In genomic region chr7:111134496-111134895, GRCm38 (mm10) we compare ENCODE assay signal across 21 mouse cellular contexts. TPM values are rescaled to one million over a fixed set of nuclear protein-coding genes. Genes with fewer than 3 reads are reported as not detected.
DNase-seq lines count a peak whose midpoint lies in the region; ATAC-seq lines count a peak whose summit lies in the region.
"Had no signal": no experiment of that assay in that cellular context is flagged by ENCODE, and none has a peak within 500 bp of the region (broad histone marks: within the 10 kb centered on the region; RNA-seq: fewer than 3 reads in every experiment).

No protein-coding gene starts in this region.

- H3K27ac ChIP-seq in midbrain, embryonic 11.5 days (ENCODE audit: low read depth, low read length), result no peak overlapping the region
- no peak overlapping the region for H3K27ac ChIP-seq in midbrain, embryonic 14.5 days (replicated peaks; ENCODE audit: low read depth, low read length)
- H3K27ac ChIP-seq in brown adipose tissue, adult 24 weeks (replicated peaks; ENCODE audit: low read depth, low read length), result peak overlapping the region; percentile 69; the same call in 1 of the 2 replicates

- no peak for ATAC-seq in midbrain, embryonic 11.5 days (ENCODE audit: low FRiP score)
- no peak for ATAC-seq in midbrain, embryonic 14.5 days (ENCODE audit: low FRiP score, low TSS enrichment)
- ATAC-seq: activated CD4-positive, CD25-positive, alpha-beta regulatory T cell, adult 4 months; CD4-positive, CD25-positive, alpha-beta regulatory T cell, adult 4 months; Patski had no signal

- DNase-seq in heart, adult 11 months, result peak; percentile 19
- DNase-seq in heart, postnatal 10 days, result no peak
- DNase-seq in midbrain, embryonic 11.5 days (ENCODE audit: low spot score, missing footprints), result peak; percentile 65
- DNase-seq in midbrain, embryonic 14.5 days, result no peak
- DNase-seq in kidney, adult 11 months, result no peak
- DNase-seq: adrenal gland, adult 2 months; adrenal gland, adult 8-10 months; adrenal gland, postnatal 10 days; adrenal gland, postnatal 14 days; adrenal gland, postnatal 25 days; adrenal gland, postnatal 36 days; B cell, adult 2 months; cerebellum, adult 11 months; cerebellum, adult 11-12 months; cerebellum, adult 18-20 months; cerebellum, adult 2 months had no signal

- no peaks in the 10 kb centered on the region for H3K4me1 ChIP-seq in midbrain, embryonic 11.5 days (ENCODE audit: control insufficient read depth, insufficient read depth, low read length)
- H3K4me1 ChIP-seq in midbrain, embryonic 14.5 days (ENCODE audit: control insufficient read depth, insufficient read depth, low read length), result no peaks in the 10 kb centered on the region
- H3K4me1 ChIP-seq in brown adipose tissue, adult 24 weeks (ENCODE audit: control insufficient read depth, insufficient read depth, insufficient read length, low read length), result peaks cover 2% of the 10 kb centered on the region; the same call in 1 of the 2 replicates

- H3K9ac ChIP-seq in midbrain, embryonic 11.5 days (ENCODE audit: low read length), result no peak overlapping the region
- H3K9ac ChIP-seq in midbrain, embryonic 14.5 days (replicated peaks; ENCODE audit: low read length), result no peak overlapping the region

- no peak overlapping the region for H3K4me2 ChIP-seq in midbrain, embryonic 11.5 days
- H3K4me2 ChIP-seq in midbrain, embryonic 14.5 days (ENCODE audit: low read length), result no peak overlapping the region

- no peaks in the 10 kb centered on the region for H3K27me3 ChIP-seq in midbrain, embryonic 11.5 days (ENCODE audit: control insufficient read depth, insufficient read depth, low read length)
- H3K27me3 ChIP-seq in midbrain, embryonic 14.5 days (ENCODE audit: control insufficient read depth, insufficient read depth, low read length), result no peaks in the 10 kb centered on the region
- H3K27me3 ChIP-seq: Patski had no signal

- H3K9me3 ChIP-seq in midbrain, embryonic 11.5 days (ENCODE audit: control insufficient read depth, low read length), result no peaks in the 10 kb centered on the region
- no peaks in the 10 kb centered on the region for H3K9me3 ChIP-seq in midbrain, embryonic 14.5 days (ENCODE audit: control insufficient read depth, low read length)
- H3K9me3 ChIP-seq: G1E had no signal

- no peaks in the 10 kb centered on the region for H3K36me3 ChIP-seq in midbrain, embryonic 11.5 days (ENCODE audit: control insufficient read depth, insufficient read depth, low read length)
- no peaks in the 10 kb centered on the region for H3K36me3 ChIP-seq in midbrain, embryonic 14.5 days (ENCODE audit: control insufficient read depth, insufficient read depth, low read length)
- H3K36me3 ChIP-seq: G1E had no signal

- intact Hi-C loops in heart, postnatal 10 days (cut with DNase I), result no loop called here

- WGBS in midbrain, embryonic 11.5 days, result 87% methylated on average over 2 of the region's 2 CpGs
- WGBS in midbrain, embryonic 14.5 days, result 96% methylated on average over 2 of the region's 2 CpGs

- H3K4me3 ChIP-seq in midbrain, embryonic 11.5 days (ENCODE audit: low read depth, low read length), result no peak overlapping the region
- H3K4me3 ChIP-seq in midbrain, embryonic 14.5 days (replicated peaks; ENCODE audit: low read depth, low read length), result no peak overlapping the region
- H3K4me3 ChIP-seq in brown adipose tissue, adult 24 weeks (ENCODE audit: insufficient read depth, low read depth, low read length), result no peak overlapping the region

RNA-seq across cellular contexts. Expression of gene Eif4g2, which starts 51.7 kb away (rescaled TPM):
- 1,000 to 10,000 TPM; 1,033 to 1,045 TPM for total RNA-seq in heart, postnatal 10 days (2021)
- 2,057 and 2,255 TPM in 2 replicates for polyA plus RNA-seq in midbrain, embryonic 11.5 days (2014; fragmentation: Nextera tagmentation; extraction: Ambion mirVana)
- 906 and 1,582 TPM in 2 replicates for polyA plus RNA-seq in midbrain, embryonic 14.5 days (2014; fragmentation: Nextera tagmentation; extraction: Ambion mirVana)
- 459 and 549 TPM in 2 replicates for polyA plus RNA-seq in brown adipose tissue, adult 24 weeks (2012; ENCODE audit: insufficient read depth, insufficient read length, missing spikeins)

Comparison
In these comparisons a context has a peak if more than half of its experiments do, and no peak if none do; other contexts are left out.
1. DNase-seq: peak in heart, adult 11 months (single experiment) and midbrain, embryonic 11.5 days (single experiment); none in heart, postnatal 10 days (0 of 2), midbrain, embryonic 14.5 days (single experiment) and kidney, adult 11 months (single experiment).